Mouse (Mus musculus) thymus, postnatal 10 days (tissue): ENCODE measurements around the gene Cmah.

Source experiments
- DNase-seq, 2 experiments: peaks; one replicate each; pipeline ENCODE4 v3.0.0; 2021; ENCODE audit warnings: low spot score in 2 of 2

Gene Cmah

DNA sequence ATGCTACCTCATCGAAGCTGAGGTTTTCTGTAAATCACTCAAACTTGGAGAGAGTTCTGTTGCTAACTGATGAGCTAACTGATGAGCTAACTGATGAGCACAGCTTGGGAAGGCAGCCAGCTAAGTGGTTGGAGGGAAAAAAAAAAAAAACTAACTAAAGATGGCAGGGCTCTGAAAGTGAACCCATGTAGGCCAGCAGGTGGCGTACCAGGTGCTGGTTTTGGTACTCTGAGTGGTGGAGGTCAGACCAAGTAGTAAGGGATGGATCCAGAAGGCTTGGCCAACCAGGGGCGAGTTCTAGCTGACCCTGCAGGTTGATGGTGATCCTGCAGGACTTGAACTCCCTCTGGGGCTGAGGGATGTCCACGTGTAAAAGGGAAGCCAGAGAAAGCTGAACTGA lies 89.2 kb downstream of the Cmah start:
- DNase-seq = peak; percentile 75 to 81

DNA sequence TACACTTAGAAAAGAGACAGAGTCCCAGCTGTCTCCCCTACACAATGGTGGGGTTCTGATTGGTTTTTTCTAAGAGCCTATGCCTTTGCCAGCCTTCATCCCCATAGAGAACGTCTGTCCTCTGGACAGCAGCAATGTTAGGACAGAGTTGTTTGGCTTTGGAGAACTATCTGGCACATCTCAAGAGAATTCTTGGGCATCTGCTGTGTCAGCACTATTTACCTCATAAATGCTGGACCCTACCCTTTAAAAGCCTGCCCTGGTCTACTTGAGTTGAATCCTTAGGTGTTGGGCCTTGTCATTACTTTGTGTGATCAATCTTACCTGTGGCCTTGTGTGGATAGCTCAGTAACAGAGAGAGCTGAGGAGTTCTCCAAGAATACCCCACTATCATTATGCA lies 90.8 kb downstream of the Cmah start:
- DNase-seq = no peak

DNA sequence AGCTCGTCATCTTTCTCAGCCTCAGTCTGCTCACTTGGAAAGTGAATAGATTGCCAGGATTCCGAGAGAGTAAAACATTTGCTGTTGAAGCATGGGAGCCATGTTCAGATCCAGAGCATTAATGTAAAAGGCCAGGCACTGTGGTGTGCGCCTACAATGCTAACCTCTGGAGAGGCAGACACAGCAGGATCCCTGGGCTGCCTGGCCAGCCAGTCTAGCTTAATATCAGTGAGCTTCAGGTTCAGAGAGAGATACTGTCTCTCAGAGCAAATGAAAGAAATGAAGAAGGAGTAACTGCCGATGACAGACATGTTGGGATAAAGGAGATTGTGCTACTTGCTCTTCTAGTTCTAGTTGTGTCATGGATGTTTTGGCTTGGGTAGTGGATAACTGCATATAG lies 91.6 kb downstream of the Cmah start:
- DNase-seq = no peak

DNA sequence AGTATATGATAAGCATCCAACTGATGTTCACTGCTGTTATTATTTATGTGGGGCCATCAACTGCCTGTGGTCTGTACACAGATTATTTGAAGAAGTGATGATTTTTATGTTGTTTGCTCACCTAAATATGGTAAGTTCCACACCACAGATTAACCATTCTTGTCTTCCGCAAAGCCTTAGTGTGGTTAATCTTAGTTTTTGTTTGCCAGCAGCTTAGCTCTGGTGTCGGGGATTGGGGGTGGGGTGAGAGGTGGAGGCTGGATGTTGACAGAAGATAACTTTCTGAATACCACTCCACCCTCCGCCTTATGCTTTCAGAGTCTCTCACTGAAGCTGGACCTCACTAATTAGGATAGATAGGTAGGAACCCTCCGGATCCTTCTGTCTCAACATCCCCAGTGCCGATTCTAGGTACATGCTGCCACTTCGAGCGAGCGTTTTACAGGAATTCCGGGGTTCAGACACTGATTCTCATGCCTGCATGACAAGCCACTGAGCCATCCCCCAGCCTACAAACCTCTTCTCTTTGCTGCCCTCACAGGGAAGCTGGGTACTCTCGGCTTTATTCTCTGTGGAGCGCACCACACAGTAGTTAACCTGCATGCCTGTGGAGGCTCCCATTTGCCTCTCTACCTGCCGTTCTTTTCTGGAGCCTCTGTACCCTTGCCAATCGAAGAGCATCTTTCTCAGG lies 92.5 kb downstream of the Cmah start:
- DNase-seq = peak in 1 of 2 experiments; percentile 44

DNA sequence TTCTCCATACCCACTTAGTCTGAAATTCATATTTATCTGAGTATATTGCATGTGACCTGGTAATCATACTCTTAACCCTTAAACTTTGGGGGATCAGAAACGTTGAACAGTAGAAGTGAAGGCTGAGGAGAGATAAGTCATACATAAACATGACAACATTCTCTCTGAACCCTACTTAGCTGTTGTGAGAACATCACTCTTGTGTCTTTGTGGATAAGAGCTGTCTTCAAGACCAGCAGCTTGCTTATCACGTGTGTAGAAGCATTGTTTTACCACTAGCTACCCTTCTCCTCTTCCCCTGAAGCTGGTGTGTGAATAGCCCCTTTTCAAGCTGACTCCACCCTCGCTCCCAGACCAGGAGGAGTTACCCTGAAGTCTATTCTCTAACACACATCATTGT lies 94.8 kb downstream of the Cmah start:
- no peak for DNase-seq

DNA sequence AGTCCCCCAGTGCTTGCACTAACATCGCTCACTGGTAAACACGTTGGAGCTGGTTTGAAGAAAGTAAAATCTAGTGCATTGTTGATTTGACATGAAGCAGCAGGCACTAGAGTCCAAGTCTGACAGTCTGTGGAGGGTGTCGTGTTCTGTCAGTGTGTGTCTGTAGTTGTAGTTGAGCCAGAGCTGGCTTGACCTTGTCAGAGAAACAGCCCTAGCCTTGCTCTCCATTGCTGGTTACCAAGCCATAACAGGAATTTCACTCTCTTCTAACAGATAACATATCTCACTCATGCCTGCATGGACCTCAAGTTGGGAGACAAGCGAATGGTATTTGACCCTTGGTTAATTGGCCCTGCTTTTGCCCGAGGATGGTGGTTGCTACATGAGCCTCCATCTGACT lies 103.0 kb downstream of the Cmah start:
- no peak for DNase-seq

DNA sequence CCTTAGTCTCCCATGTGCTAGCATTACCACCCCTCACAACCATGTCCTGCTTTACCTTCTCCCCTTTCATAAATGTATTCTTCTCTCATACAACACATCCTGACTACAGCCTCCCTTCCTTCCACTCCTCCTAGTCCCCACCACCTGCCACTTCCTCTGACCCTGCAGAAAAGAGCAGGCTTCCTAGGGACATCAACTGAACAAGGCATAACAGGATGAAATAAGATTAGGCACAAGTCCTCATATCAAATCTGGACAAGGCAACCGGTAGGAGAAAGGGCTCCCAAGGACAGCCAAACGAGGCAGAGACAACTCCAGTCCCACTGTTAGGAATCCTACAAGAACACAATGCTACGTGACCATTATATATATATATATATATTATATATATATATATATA lies 104.4 kb downstream of the Cmah start:
- DNase-seq = no peak

DNA sequence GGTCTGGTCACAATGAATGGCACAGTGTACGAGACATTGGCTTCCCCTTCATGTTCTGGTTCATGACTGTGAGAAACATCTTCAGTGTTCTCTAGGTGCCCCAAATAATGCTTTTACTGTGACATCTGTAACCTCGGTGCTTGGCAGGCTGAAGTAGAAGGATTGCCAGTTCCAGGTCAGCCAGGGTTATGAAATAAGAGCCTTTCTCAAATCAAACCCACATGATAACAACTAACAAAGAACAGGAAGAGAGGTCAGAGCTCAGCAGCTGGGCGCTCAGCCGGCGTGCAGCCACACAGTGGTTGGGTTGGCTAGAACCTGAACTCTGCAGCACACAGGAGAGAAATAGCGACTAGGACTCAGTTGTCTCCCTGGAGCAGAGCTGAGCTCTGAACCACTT lies 115.1 kb downstream of the Cmah start:
- DNase-seq = no peak

DNA sequence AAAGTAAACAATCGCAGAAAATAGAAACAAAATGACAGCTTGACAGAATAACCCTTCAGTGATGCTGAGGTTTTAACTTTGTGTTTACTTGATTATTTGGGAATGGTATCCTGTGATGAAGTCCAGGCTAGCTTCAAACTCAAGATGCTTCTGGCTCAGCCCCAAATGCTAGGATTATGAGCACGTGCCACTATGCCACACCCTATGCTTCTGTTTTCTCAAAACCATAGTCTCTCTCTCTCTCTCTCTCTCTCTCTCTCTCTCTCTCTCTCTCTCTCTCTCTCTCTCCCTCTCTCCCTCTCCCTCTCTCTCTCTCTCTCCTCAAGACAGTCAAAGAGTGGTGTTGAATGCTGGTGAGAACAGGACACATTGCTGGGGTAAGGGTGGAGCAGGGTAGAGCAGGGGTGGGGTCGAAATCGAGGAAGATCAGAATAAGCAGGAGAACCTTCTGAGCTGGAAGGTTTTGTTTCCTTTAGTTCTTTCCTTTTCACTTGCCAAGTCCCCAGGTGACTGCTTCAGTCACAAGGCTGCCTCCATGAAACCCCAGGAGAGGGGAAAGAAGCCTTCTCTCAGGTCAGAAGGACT lies 116.7 kb downstream of the Cmah start:
- DNase-seq = no peak

DNA sequence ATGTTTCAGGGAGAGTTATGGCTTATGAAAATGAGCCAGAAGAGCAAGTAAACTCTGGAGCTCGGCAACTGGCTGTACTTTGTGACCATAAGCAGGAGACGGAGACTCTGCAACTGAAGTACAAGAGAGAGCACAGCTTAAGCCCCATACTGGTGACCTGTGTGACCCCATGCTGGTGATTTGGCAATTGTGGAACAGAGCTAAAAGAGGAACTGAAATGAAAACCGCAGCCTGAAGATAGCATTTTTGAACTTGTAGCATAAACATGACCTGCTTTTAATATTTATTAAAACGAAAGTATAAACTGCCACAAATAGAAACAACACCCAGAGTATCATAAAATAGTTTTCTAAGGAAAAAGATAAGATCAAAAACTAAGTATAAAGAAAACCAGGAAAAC lies 117.5 kb downstream of the Cmah start:
- no peak for DNase-seq

DNA sequence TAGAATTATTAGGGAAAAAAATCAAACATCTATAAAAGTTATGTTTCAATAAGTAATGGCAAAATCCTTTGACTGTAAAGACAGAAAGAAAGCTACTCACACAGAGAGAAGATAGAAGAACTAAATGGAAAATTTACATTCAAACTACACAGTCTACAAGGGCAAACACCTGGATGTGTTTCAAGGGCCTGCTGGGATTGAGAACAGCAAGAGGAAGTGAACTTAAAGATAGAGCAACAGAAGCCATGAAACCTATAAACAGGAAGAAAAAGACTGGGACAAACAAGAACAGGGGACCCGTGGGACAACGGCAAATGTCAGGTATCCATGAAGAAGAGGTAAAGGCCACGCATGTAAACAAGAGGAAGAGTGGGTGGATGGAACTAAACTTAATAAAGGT lies 118.0 kb downstream of the Cmah start:
- DNase-seq = no peak

DNA sequence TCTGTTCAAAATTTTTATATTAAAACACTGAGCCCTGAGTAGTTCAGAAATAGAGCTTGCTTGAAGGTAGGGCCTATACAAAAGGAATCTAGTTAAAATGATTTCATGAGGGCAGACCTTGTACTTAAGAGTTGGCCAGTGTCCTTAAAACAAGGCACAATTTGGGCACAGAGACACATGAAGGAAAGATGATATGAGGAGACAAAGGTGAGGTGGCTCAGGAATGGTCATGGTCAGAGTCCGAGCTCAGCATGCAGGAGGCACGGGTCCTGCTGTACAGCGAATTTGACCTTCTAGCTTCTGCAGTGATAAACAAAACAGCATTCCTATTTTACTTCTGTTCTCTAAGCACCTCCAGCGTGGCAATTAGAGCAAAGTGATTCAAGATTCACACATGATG lies 118.9 kb downstream of the Cmah start:
- DNase-seq = no peak

DNA sequence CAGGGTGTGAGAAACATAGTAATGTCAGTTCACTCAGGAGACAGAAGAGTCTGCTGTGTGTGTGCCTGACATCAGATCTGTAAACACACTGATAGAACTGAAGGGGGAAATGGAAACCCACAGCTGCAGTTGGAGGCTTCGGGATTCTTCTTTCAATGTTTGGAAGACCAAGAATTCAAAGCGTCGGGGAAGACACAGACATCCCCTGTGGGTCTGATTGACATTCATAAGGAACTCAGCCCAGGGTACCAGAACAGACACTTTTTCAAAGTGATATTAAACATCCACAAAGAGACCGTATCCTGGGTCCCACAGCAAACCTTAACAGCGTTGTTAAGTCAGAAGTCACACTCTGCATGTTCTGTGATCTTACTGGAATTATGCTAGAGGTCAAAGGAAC lies 119.8 kb downstream of the Cmah start:
- no peak for DNase-seq

DNA sequence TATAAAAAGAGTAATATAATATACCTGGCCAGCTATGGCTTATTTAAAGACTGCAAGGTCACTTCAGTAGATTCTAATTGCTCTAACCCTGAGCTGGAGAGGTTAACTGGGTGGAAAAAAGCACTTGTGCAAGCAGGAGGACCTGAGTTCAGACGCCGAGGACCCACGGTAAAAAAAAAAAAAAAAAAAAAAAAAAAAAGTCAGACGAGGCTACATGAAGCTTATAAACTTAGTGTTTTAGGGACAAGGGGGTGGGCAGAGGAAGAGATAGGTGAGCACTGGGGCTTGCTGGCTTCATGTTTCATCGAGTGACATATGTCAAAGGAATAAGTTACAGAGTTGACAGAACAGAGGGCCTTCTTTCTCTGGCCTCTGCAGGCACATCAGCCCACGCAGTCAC lies 121.4 kb downstream of the Cmah start:
- no peak for DNase-seq

DNA sequence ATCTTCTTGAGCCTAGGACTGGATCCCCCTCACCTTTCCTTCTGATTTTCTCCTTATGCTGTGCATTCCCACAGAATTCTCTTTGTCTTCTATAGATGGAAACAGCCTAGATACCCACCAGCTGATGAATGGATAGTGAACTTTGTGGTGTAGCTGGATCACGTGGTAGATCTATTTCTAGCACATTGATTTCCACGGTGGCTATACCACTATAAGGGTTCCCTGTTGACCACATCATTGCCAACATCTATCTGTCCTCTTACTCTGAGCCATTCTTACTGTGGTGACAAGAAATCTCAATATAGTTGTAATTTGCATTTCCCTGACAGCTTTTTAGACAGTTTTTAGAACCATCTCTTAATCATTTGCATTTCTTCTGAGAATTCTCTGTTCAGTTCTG lies 124.3 kb downstream of the Cmah start:
- DNase-seq = no peak

DNA sequence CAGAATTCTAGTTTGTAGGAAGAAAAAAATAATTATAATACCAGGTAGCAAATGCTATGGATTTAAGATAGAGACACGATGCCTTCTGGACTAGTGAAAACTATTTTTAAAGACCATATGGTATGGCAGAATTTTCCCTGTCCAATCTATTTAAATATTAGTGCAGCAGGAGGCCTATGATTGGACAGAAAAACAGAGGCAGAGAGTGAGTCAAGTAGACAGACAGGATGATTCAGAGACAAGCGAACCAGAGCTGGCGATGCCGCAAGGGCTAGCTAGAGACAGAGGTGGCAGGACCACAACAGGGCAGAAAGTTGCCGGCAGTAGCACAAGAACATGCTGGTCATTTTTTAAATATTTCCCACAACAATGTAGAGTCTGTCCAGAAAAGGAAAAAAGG lies 126.5 kb downstream of the Cmah start:
- DNase-seq = no peak

DNA sequence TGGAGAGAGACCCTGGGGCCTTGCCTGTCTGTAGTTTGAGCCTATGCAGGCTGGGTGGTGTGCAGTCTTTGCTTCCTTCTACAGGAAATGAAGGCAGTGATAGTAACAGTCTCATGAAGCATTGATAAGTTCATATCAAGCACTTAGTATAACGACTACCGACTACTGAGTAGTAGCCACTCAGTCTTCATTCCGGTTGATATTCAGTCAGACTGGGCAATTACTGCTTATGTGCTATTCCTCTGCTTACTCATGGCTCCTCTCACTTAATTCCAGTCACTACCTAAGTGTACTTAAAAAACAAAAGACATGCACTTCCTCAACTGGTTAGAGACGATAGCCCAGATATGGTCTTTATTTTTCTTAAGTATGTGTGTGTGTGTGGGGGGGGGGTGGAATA lies 129.2 kb downstream of the Cmah start:
- DNase-seq = no peak

DNA sequence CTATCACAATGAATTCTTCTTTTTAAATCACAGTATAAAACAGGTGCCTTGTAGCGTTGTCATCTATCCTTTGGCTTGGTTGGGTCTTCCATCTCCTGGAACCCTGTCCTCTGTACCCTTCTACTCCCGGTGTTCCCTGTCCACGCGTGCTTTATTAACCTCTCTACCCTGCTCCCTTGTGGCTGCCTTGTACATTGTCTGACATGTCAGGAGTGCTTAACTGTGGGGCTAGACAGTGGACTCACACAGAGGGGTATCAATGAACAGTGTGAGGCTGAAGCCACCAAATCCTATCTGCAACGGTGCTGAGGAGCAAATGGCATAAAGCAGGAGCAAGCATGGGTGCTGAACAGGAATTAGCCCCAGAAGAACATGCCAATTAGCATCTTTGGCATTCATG lies 133.3 kb downstream of the Cmah start:
- DNase-seq = no peak

DNA sequence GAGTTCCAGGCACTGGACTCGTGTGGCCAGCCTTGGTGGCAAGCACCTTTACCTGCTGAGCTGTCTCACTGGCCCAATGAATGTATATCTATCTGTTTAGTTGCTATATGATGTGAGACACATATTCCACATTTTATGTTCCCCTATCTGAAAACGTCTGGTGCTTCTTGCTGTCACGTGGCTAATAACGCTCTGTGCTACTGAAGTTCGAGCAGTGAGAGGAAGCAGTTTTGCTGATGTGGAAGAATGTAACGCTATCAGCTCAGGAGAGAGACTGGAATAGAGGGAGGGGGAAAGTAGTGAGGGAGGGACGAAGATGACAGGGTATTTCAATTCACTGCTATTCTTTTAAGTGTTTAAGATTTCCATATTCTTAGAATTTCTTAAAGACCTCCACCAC lies 136.6 kb downstream of the Cmah start:
- DNase-seq = no peak

DNA sequence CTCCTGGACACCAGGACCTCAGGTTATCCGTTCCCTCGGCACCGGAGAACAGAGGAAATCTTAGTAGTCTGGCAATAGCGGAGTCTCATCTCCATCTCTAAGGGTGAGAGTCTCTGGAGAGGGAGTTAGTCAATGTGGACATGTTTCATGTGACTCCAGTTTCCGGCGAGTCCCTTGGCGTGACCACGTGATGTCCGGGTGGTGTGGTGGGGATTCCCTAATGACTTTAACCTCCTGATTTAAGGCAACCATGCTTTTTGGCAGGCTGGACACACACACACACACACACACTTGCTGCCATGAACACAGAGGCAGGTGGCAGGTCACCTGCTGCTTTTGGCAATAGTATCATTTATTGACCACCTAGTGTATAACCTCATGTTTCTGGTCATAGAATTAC lies 138.8 kb downstream of the Cmah start:
- no peak for DNase-seq

DNA sequence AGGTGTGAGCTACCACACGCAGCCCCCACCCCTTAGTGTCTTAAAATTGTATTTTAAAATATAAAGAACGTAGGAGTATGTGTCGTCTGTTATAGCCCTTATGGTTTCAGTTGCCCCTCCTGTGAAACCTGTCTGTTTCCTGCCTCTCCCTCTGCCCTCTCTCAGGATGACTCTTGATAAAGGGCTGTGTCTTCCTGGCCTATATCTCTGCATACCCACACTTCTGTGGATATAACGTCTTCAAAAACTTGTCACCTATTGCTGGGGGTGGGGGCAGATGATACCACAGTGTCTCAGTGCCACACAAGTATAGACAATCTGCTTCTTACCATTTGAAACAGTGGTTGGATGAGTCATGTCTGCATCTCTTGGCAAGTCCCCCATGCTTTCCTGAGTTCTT lies 140.6 kb downstream of the Cmah start:
- DNase-seq = no peak

DNA sequence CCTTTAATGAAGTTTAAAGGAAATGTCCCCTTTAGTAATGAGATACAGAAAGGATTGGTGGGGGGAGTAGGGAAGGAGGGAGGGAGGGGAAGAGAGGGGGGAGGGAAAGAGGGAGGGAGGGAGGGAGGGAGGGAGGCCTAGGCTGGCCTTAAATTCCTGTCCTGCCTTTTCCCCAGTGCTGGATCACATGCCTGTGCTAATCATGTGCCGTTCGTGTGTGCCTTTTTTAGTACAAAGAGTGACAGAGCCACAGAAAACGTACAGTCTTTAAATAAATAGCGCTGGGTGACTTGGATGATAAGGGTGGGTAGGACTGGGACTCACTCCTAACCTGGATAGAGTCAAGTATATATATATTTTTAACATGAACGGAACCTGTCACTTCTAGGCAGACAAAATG lies 150.4 kb downstream of the Cmah start:
- no peak for DNase-seq

DNA sequence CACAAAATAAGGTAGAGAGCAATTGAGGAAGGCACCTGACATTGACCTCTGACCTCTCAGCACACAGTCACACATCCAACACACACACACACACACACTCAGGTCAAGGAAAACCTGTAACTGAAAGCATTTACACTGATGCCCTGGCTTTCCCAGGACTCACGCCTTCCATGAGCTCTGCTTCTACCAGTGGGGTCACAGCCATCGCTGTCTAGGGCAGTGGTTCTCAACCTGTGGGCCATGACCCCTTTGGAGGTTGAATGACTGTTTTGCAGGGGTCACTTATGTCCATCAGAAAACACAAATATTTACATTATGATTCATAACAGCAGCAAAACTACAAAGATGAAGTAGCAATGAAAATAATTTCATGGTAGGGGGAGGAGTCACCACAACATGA lies 152.3 kb downstream of the Cmah start:
- no peak for DNase-seq

DNA sequence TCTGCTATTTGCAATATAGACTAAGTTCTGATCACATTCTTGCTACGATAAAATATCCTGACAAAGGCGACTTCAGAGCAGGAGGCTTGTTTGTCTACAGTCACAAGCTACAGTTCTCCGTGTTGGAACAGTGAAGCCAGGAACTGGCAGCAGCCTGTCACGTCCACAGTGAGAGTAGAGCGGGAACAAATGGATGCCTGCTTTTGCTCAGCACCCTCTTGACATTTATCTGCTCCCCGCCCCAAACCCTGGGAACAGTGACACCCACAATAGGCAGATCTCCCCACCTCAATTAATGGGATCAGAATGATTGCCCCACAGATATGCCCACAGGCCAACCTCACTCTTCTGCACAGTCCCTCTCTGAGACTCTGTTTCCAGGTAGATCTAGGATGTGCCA lies 153.6 kb downstream of the Cmah start:
- no peak for DNase-seq
